Mouse (Mus musculus) ovary, postnatal 14 days (tissue): Measurements from ENCODE around the gene Chrne.

Experiments used
- DNase-seq: peaks from one replicate; pipeline ENCODE4 v3.0.0; 2022; ENCODE audit warnings: low spot score

The Chrne gene

GRCm38 (mm10) chr11:70652029-70652883, 33.2 kb upstream of the Chrne start:
- no peak for DNase-seq

DNA sequence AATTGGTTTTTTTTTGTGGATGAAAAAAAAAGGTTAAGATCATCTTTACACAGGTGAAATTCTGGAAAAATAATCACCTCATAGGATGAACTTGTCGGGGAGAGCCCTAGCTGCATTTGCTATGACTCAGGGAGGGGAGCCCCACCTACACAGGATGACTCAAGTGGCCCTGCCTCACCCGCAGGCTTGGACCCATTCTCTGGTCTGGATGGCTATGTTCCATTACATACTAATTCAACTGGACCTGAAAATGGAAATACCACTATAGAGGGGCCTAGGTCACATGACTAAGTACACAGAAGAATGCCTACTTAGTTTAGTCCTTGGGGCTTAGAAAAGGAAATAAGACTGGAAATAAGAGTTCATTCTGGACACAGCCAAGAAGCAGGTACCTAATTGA, 32.4 kb upstream of the Chrne start:
- no peak for DNase-seq

GRCm38 (mm10) chr11:70650322-70651175, 31.5 kb upstream of the Chrne start:
- no peak for DNase-seq

DNA sequence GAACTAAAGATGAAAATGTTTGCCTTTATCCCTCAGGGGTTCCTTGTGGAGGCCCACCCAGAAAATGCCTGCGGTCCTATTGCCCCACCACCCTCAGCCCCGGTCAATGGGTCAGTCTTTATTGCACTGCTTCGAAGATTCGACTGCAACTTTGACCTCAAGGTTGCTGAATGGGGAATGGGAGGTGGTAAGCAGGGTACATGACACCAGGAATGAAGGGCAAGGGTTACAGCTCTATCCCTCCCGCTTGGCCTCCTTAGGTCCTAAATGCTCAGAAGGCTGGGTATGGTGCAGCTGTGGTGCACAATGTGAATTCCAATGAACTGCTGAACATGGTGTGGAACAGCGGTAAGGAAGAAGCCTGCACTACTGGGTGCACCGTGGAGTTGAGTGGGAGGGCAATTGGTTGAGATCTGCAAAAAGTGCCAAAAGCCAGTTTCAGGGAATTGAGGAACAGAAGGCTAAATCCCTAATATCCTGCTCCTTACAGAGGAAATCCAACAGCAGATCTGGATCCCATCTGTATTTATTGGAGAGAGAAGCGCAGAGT, 30.2 kb upstream of the Chrne start:
- no peak for DNase-seq

DNA sequence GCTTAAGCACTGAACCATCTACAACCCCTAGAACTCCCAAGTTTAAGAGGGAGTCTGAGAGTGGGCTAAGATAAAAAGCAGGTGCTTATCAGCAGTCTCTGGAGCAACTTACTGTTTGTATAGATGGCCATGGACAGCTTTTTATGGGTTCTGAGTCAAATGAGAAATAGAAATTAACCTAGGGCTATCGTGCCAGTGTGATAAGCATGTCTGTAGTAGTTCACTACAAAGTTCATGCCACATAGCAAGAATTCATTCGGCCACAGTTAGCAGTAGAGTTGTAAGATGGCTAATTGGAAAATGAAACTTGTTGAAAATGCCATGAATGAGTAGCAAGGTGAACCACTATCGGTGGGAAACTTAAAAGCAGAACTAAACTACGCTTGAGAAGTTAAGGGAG, 29.5 kb upstream of the Chrne start:
- DNase-seq = no peak

- no peak for DNase-seq
Measured at GRCm38 (mm10) chr11:70647716-70648420, 28.9 kb upstream of the Chrne start.

- peak; percentile 86 for DNase-seq
Measured at GRCm38 (mm10) chr11:70646691-70647650, 28.0 kb upstream of the Chrne start, which contains the start of the genes Rnf167 and Slc25a11. Rnf167 (plus strand) TSS chr11:70647235. Slc25a11 (minus strand) TSS chr11:70647479.

DNA sequence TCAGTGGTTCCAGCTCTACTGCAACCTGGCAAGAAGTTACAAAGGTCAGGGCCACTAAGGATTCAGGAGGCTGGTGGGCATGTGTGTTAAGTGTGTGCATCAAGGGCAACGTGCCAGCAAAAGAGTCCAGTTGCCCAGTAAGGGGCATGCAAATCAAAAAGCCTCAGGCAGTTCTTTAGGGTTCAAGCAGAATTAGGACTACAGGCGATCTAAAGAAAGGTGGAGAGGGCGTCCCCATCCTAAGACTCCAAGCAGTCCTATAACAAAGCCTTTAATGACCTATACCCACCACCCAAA, 27.2 kb upstream of the Chrne start:
- no peak for DNase-seq

GRCm38 (mm10) chr11:70645461-70646258, 26.6 kb upstream of the Chrne start:
- DNase-seq = no peak

DNA sequence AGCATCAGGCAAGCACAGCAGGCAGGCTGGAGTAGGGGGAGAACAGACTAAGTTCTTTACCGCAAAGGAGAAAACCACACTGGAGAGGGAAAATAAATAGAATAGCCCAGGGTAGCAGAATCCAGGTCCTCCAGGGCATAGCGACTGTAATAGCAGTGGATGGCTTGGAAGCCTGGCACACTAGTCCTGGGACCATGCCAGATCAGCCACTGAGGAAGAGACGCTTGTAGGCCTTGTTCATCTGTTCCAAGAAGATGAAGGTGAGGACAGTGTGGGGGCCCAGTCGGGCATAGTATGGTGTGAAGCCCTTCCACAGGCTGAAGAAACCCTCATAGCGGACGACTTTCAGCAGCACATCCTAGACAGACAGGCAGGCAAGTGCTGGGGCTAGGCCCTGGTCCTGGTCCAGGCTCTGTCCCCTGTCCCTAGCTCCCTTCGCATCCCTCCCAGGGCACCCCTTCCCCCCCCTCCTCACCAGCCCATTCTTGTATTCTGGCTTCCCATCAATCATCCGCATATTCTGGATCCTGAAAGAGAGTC, 25.6 kb upstream of the Chrne start:
- no peak for DNase-seq

GRCm38 (mm10) chr11:70643051-70643450, 24.0 kb upstream of the Chrne start:
- no peak for DNase-seq

DNA sequence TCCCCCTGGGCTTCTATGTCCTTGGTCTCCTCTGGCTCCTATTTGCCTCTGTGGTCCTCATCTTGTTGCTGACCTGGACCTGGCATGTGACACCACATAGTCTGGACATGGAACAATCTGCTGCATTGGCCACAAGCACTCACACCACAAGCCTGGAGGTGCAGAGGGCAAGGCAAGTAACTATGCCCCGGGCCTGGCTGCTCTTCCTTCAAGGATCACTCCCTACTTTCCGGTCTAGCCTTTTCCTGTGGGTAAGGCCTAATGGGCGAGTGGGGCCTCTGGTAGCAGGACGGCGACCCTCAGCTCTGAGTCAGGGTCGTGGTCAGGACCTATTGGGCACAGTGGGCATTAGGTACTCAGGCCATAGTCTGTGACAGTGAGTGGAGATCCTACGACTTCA, 22.2 kb upstream of the Chrne start:
- no peak for DNase-seq

DNA sequence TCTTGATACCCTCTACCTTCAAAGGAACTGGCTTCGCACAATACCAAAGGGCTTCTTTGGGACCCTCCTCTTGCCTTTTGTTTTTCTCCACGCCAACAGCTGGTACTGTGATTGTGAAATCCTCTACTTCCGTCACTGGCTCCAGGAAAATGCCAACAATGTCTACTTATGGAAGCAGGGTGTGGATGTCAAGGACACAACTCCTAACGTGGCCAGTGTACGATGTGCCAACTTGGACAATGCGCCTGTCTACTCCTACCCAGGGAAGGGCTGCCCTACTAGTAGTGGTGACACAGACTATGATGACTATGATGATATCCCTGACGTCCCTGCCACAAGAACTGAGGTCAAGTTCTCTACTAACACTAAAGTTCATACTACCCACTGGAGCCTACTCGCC, 21.0 kb upstream of the Chrne start:
- DNase-seq = no peak

GRCm38 (mm10) chr11:70638714-70639278, 19.8 kb upstream of the Chrne start, which contains the start of gene Gp1ba:
Gp1ba (plus strand) TSS chr11:70639122.
- no peak for DNase-seq

GRCm38 (mm10) chr11:70638293-70638692, 19.3 kb upstream of the Chrne start:
- no peak for DNase-seq

DNA sequence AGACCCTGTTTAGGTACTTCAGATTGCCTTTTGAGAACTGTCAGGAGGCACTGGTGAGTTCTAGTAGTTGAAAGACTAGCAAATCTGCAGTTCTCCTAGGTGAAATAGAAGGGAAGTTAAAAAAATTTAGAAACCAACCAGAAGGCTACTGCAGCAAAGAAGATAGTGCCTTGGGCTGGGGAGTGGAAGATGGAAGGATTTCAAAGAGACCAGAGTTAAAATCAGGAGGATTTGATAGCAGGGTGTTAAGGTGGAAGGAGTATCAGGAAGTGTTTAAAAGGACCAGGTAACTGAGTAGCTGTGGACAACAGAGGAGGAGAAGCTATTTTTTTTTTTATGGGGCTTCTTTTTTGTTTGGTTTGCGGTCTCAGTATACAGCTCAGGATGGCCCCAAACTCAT, 18.7 kb upstream of the Chrne start:
- DNase-seq = no peak

GRCm38 (mm10) chr11:70635601-70636000, 16.6 kb upstream of the Chrne start:
- DNase-seq = no peak

DNA sequence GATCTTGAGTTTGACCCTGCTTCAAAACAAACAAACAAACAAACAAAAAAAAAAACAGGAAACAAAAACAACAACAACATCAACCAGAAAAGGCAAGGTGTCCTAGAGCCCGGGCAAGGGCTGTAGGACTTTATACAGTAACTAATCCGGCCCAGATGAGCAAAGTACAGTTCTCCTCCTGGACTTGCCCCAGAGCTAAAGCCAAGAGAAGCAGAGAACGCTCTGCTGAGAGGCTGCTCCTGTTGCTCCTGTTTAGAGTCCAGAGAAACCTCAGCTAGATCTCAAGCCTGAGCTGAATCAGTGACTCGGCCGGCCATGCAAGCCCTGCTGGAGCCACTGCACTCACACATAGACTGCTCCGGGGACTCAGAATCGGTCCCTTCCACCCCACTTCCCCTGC, 11.1 kb upstream of the Chrne start:
- DNase-seq = no peak

DNA sequence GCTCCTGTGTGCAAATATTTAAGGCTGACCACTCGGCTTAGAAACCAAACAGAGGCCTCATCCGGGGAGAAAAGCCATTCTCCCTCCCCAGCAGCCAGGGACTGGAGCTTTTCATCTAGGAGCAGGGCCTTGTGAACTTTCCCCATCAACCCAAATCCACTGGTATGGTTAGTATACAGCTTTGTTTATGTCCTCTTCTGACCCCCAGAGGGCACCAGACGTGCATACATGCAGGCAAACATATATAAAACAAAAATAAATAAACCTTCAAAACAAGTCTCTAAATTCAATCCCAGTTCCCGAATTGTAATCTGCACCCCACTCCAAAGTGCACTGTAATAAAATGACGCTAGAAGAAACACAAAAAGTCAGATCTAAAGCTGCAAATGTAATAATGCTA, 10.5 kb upstream of the Chrne start:
- DNase-seq = no peak

DNA sequence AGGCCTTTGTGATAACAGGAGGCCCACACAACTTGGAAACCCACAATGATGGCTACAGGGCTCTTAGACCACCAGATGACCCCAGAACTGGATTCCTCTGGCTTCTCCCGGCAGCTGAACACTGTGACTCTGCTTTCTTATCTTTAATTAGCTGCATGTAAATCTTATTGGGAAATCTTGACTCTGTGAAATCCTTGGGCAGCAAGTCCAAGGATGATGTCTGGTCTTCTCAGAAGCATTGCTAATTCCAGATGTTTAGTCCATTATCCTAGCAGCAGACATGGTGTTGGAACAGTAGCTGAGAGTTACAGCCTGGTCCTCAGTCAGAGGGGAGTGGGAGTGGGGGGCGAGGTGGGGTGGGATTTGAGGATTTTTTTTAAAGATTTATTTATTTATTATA, 9.4 kb upstream of the Chrne start:
- no peak for DNase-seq
